9 mouse cellular contexts compared by ENCODE assay signal in the genomic region with DNA sequence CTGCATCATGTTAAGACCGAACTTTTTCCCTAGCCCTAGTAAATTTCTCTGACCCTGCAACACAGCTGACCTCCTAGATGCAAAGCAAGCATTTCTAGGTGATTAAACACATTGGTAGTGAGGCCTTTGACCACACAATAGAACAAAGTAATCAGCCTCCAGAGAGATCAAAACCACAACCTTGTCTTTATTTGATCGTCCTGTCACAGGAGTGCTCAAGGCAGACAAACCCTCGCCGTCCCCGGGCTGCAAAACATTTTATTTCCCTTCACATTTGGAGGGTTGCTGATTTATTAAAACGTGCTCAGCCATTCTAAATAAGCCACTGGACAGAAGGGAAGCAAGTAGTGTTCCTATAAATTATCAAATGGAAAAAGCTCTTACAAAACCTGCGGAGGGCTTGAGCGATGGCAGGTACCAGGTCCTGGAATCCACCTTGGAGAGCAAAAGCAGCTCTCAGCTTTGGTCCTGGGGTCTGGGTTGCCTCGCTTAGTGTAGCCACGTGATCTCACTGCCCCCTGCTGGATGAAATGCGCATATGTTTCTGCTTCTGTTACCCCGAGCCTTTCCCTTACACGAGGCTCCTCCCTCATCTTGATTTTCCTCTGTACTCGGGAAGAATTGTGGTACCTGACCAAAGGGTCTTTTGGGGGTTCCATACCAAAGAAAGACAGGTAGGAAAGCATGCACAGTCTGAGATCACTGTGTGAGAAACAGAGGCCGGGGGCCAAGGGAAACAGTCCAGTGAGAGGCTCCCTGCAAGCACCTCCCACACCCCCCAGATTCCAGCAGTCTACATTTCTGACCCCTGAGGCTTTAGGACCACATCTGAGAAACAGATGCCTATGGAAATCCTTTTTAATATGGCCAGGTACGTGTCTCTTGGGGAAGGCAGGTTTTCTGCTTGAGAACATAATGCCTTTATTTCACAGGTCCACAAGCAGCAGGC.
DNase-seq lines count a peak whose midpoint lies in the region; ATAC-seq lines count a peak whose summit lies in the region.
"Had no signal": no experiment of that assay in that cellular context is flagged by ENCODE, and none has a peak within 500 bp of the region (broad histone marks: within the 10 kb centered on the region; RNA-seq: fewer than 3 reads in every experiment).

No protein-coding gene starts in this region.

- peaks cover 13% of the 10 kb centered on the region for H3K4me1 ChIP-seq in hindbrain, embryonic 13.5 days (replicated peaks)

- no peaks in the 10 kb centered on the region for H3K9me3 ChIP-seq in hindbrain, embryonic 13.5 days

- 0 out of 2 replicates have a peak, but pooled peaks cover 2% of the 10 kb centered on the region for H3K27me3 ChIP-seq in hindbrain, embryonic 13.5 days

- WGBS in hindbrain, embryonic 13.5 days: 14% methylated on average over 16 of the region's 16 CpGs

- H3K27ac ChIP-seq in hindbrain, embryonic 13.5 days: no peak overlapping the region
- H3K27ac ChIP-seq: macrophage had no signal

- peak; percentile 67 for DNase-seq in Muller cell, postnatal 12 days (ENCODE audit: inconsistent ontology term)
- peak; percentile 91 to 94 for DNase-seq in cerebellum, postnatal 10 days
- DNase-seq in frontal cortex, postnatal 25 days (ENCODE audit: low spot score in 2 of 2): peak; percentile 71 to 77
- DNase-seq in layer of hippocampus, postnatal 14 days (ENCODE audit: low spot score in 2 of 2): peak; percentile 85
- peak; percentile 82 for DNase-seq in lung, postnatal 10 days
- peak; percentile 59 for DNase-seq in retina, postnatal 7 days (ENCODE audit: low read depth, low spot score)
- DNase-seq in urinary bladder, postnatal 25 days (ENCODE audit: low spot score): peak; percentile 66

- H3K36me3 ChIP-seq in hindbrain, embryonic 13.5 days: no peaks in the 10 kb centered on the region

- H3K4me2 ChIP-seq in hindbrain, embryonic 13.5 days: peak overlapping the region; percentile 45

- peak; percentile 95 for ATAC-seq in hindbrain, embryonic 13.5 days (ENCODE audit: low FRiP score)

- H3K9ac ChIP-seq in hindbrain, embryonic 13.5 days: peak overlapping the region; percentile 53

- peak overlapping the region; percentile 20 for H3K4me3 ChIP-seq in hindbrain, embryonic 13.5 days
